Mouse (Mus musculus): ENCODE measurements at regions not wholly inside any gene's neighbourhood (a gene's known extent, or its start where the extent isn't known, plus 50 kb on each side); places are given as distances from the start of the nearest gene placed in this dataset.

GRCm38 (mm10) chr15:62567431-62567830 is 1277.5 kb downstream of the Gsdmc2 start:
- no peak for ATAC-seq

GRCm38 (mm10) chr15:62566106-62566511 is 1278.9 kb downstream of the Gsdmc2 start:
- no peak for ATAC-seq

GRCm38 (mm10) chr15:62533233-62533632 is 1311.7 kb downstream of the Gsdmc2 start:
- ATAC-seq: no peak

GRCm38 (mm10) chr15:62528975-62529374 is 1316.0 kb downstream of the Gsdmc2 start:
- no peak for ATAC-seq

GRCm38 (mm10) chr15:62524628-62525027 is 1320.3 kb downstream of the Gsdmc2 start:
- no peak for ATAC-seq

- no peak for ATAC-seq
Measured at GRCm38 (mm10) chr15:62524135-62524534, 1320.8 kb downstream of the Gsdmc2 start.

GRCm38 (mm10) chr15:62513462-62513861 is 1331.5 kb downstream of the Gsdmc2 start:
- ATAC-seq: no peak

- no peak for ATAC-seq
Measured at GRCm38 (mm10) chr15:62511461-62511860, 1333.5 kb downstream of the Gsdmc2 start.

- ATAC-seq: no peak
Measured at GRCm38 (mm10) chr15:62503866-62504265, 1341.1 kb downstream of the Gsdmc2 start.

- ATAC-seq: no peak
Measured at GRCm38 (mm10) chr15:62500966-62501365, 1344.0 kb downstream of the Gsdmc2 start.

- ATAC-seq: no peak
Measured at GRCm38 (mm10) chr15:62500522-62500921, 1344.5 kb downstream of the Gsdmc2 start.

GRCm38 (mm10) chr15:62496193-62496592 is 1348.8 kb downstream of the Gsdmc2 start:
- no peak for ATAC-seq

GRCm38 (mm10) chr15:62492350-62492749 is 1352.6 kb downstream of the Gsdmc2 start:
- ATAC-seq: no peak

- ATAC-seq: no peak
Measured at GRCm38 (mm10) chr15:62490548-62490947, 1354.4 kb downstream of the Gsdmc2 start.

GRCm38 (mm10) chr15:62486540-62486939 is 1358.4 kb downstream of the Gsdmc2 start:
- no peak for ATAC-seq

GRCm38 (mm10) chr15:62484350-62484749 is 1360.6 kb downstream of the Gsdmc2 start:
- ATAC-seq: no peak

- no peak for ATAC-seq
Measured at GRCm38 (mm10) chr15:62483534-62483933, 1361.4 kb downstream of the Gsdmc2 start.

- peak; percentile 40 for ATAC-seq
Measured at GRCm38 (mm10) chr15:62482357-62482756, 1362.6 kb downstream of the Gsdmc2 start.

GRCm38 (mm10) chr15:62477779-62478178 is 1367.2 kb downstream of the Gsdmc2 start:
- ATAC-seq: no peak

GRCm38 (mm10) chr15:62476452-62476851 is 1368.5 kb downstream of the Gsdmc2 start:
- no peak for ATAC-seq

- ATAC-seq: no peak
Measured at GRCm38 (mm10) chr15:62470683-62471331, 1374.2 kb downstream of the Gsdmc2 start.

GRCm38 (mm10) chr15:62468076-62468475 is 1376.9 kb downstream of the Gsdmc2 start:
- no peak for ATAC-seq

GRCm38 (mm10) chr15:62466856-62467255 is 1378.1 kb downstream of the Gsdmc2 start:
- ATAC-seq: no peak

GRCm38 (mm10) chr15:62465026-62465839 is 1379.7 kb downstream of the Gsdmc2 start:
- ATAC-seq: no peak

All from activated CD4-positive, CD25-positive, alpha-beta regulatory T cell, adult 4 months (primary cell).